Mouse (Mus musculus) spleen, postnatal 10 days (tissue): ENCODE data around the gene Diras1.
A peak's percentile ranks its signal among the peaks of the same experiment; 100 is the strongest.

Experiments used
- DNase-seq, 2 experiments: peaks; one replicate each; pipeline ENCODE4 v3.0.0; 2021 to 2022; ENCODE audit warnings: low spot score in 2 of 2

Gene Diras1

GRCm38 (mm10) chr10:81028219-81028618, 2.8 kb upstream of the Diras1 start:
- no peak for DNase-seq

DNA sequence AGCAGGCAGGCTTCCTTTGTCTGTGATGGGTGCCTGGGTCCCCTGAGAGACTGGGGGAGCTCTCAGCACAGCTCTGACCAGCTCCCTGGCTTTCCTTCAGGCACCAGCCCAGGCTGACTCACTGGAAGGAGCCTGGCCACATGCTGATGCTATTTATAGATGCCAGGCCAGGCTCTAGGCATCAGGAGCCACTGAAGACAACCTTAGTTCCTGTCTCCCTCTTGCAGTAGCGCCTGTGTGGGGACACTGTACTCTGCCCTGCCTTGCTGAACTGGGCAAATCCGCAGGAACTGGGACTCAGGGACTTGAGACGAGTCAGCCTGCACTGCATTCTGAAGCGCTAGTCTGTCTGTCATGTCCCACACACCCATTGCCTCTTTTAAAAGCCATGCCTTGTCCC, 1.9 kb upstream of the Diras1 start:
- no peak for DNase-seq

DNA sequence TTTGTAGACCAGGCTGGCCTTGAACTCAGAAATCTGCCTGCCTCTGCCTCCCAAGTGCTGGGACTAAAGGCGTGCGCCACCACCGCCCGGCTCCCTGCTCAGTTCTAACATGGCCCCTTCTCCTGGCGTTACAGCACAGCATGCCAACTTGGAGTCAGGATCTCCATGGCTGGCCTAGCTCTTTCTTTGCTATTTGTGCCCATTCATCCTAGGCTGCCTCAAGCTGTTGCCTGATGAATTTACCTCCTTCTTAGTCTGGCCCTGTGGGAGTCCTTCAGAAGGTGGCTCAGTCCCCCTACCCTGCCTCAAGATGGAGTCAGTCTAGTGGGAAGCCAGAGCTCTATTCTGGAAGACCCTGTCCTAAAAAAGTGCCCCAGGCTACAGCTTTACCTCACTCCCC, 1.4 kb upstream of the Diras1 start:
- no peak for DNase-seq

DNA sequence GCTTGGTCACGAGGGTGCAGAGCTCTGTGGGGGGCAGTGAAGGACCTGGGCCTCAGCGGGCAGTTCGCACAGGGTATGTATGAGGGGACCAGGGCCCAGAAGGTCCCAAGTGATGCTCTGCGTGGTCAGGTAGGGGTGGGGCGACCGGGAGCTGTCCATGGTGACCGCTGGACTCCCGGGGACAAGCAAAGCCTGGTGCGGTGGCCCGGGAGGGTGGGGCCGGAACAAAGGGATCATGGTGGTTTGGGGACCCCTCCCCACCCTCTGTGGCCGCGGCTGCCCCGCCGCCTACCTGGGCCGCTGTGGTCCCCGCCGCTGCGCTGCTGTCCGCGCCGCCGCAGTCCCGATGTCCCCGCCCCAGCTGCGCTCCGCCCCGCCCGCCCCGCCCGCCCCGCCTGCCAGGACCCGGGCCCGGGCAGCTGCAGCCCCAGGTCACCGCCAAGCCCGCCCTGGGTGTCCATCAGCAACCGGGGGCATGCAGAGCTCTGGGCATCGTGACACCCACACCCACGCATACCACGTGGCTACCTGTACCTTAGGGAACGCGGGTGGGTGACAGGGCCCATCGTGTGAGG, 328 bp downstream of the Diras1 start:
- DNase-seq: no peak

DNA sequence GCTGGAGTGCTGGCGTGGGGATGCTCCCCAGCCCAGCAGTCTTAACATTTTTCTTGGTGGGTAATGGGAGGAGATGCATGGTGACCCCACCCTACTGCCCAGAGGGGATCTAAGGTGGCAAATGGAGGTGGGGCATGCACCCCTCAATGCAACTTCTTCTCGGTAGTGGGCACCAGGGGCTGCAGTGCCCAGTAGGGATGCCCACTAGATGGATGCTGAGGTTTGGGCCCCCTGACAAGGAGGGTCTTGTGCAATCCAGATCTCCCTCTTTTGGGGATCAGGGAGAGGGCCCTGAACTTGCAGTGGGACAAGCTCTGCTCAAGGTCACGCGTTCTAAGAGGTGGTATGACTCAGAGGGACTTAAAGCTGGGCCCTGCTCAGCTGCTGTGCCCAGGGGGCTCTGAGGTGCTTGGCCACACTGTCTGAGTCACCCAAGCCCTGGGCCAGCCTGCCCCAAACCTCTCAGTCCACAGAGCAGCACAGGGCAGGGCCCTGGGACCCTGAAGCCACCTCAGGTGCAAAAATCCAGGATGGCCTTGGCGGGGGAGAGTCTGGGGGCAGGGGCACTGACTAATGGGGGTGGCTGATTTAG, 1.0 kb downstream of the Diras1 start:
- no peak for DNase-seq

DNA sequence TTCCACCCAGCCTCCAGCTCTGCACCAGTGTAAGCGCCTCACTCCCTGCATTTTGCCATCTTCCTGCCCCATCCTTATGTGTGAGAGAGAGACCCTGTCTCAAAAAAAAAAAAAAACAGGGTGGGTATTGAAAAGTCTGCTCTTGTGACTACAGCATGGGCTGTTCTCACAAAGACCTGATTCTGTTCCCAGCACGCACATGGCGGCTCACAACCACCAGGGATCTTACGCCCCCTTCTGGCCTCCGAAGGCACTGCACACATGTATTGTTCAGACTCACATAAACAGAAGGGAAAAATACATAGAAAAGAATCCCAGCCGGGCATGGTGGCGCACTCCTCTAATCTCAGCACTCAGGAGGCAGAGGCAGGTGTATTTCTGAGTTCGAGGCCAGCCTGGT, 2.7 kb downstream of the Diras1 start:
- no peak for DNase-seq

GRCm38 (mm10) chr10:81021547-81022110, 3.8 kb downstream of the Diras1 start:
- no peak for DNase-seq

GRCm38 (mm10) chr10:81020207-81020606, 5.3 kb downstream of the Diras1 start:
- DNase-seq: no peak

- DNase-seq: no peak
These were observed 5.8 kb downstream of the Diras1 start for GRCm38 (mm10) chr10:81019687-81020086.

GRCm38 (mm10) chr10:81018326-81018725, 7.1 kb downstream of the Diras1 start:
- DNase-seq: peak in 1 of 2 experiments; percentile 65

DNA sequence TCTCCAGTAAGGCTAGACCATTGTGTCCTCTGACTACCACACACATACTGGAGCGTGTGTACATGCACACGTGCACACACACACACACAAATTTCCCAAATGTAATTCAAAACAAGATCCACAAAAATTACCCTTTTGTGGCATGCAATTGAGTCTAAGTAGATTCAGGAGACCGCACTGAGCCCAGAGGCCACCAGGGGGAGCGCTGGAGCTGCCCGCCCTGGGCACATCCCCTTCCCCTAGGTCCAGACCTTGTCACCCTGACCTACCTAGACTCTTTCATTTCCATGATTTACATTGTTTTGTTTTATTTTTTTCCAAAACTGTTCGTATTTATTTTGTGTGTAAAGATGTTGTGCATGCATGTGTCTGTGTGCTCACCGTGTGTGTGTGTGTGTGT, 8.8 kb downstream of the Diras1 start:
- peak; percentile 59 to 82 for DNase-seq

GRCm38 (mm10) chr10:81015666-81016065, 9.8 kb downstream of the Diras1 start:
- DNase-seq: no peak

DNA sequence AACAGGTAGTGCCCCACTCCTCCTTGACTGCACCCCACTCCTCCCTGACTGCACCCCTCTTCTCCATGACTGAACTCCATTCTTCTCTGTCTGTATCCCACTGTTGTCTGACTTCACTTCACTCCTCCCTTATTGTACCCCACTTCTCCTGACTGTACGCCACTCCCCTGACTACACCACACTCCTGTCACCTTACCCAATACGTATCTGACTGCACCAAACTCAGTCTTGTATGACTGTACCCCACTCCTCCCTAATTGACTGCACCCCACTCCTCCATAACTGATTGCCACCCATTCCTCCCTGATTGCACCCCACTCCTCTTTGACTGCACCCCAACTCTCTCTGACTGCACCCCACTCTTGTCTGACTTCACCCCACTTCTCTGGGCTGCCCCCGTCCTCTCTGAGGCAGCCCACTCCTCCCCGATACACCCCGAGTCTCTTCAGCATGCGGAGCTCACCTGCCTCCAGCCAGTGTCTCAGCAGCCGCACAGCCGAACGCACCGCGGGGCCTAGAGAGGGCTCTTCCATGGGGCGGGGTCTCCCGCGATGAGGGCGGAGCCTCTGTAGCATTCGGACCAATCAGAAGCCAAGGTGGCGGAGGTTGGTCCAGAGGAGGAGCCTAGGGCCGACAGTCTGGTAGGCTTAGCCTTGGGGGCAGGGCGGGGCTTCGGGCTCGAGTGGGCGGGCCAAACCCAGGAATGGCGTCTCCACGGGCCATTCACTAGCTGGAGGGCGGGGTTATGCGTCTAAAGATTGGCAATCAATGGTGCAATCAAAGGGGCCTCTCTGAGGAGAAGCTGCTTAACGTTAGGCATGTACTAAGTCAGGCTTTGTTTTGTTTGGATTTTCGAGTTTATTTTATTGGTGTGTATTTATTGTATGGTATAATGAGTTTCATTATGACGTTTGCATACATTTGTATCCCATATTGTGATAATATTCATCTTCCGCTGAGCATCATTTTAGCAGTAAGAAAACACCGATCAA, 10.8 kb downstream of the Diras1 start, which contains the start of gene Gng7:
Gene Gng7, minus strand, starts transcription at position 553 of the 992 bp plus-strand sequence.
- peak; percentile 73 to 93 for DNase-seq

GRCm38 (mm10) chr10:81010851-81011250, 14.6 kb downstream of the Diras1 start:
- DNase-seq: no peak

DNA sequence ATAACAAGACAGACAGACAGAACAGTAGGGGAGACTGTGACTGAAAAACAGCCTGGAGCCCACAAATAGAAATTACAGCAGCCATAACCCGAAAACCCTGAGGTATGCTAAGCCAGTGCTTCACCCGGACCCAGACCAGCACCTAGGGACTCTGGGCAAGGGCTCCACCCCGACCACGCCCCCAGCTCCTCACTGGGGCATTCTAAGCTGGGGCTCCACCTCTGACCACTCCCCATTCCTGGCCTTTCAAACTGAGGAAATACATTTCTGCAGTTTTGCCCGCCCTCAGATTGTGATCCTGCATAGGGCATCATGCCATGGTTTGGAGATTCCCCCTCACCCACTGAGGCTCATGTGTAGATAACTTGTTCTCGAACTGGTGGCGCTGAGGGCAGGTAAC, 18.2 kb downstream of the Diras1 start:
- peak in 1 of 2 experiments; percentile 48 for DNase-seq

GRCm38 (mm10) chr10:81006005-81006677, 19.3 kb downstream of the Diras1 start:
- no peak for DNase-seq

GRCm38 (mm10) chr10:81001161-81001560, 24.3 kb downstream of the Diras1 start:
- DNase-seq: no peak

- no peak for DNase-seq
These were observed 25.0 kb downstream of the Diras1 start for GRCm38 (mm10) chr10:81000197-81001062.

DNA sequence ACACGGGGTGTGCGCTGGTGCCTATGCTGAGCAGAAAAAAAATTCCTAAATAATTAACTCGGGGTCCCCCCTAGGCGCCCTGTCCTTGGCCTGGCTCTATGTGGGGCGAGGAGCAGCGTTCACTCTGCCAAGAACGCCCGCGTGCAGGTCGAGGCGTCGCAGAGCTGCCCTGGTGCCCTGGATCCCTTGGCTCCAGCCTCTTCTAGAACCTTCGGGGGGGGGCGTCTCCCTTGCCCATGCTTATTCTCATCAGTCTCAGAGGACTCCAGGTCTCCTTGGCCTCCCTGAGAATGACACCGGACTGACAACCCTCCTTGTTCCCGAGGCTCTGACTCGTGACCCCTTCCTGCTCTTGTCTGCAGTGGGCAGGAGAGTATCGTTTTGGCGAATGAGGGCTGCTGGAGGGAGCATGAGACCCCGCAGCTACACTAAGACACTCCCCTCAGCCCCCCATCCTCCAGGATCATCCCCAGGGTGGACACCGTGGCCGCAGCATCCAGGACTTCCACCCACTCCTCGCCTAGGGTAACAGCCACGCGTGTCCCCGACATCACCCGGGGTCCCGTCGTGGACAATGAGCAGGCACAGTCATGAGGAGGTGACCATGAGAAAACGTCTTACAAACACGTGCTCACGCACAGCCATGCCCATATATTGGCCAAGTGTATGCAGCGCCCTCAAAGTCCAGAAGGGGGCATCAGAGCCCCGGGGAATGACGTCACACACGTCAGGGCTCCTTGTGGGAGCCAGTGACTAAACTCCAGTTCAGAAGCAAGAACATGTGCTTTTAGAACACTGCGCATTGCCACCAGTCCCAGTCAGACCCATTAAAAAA, 25.9 kb downstream of the Diras1 start:
- DNase-seq: peak; percentile 75 to 85

- peak; percentile 42 to 71 for DNase-seq
These were observed 26.7 kb downstream of the Diras1 start for GRCm38 (mm10) chr10:80998778-80999177.
